Mouse (Mus musculus): ENCODE data around the gene Tuba8. TPM values are rescaled to one million over a fixed set of nuclear protein-coding genes. Genes with fewer than 3 reads are reported as not detected.

Tuba8 gene
- polyA plus RNA-seq, 1 experiment = 30.1 TPM

- Histone ChIP-seq H3K4me1 (ENCODE audit: control insufficient read depth, insufficient read depth, low read length) (peaks cover 4% of the 10 kb centered on the region), H3K4me3 (replicated peaks; ENCODE audit: control insufficient read depth, low read depth, low read length) (peak within 1 kb of the TSS; percentile 89), H3K27ac (ENCODE audit: control insufficient read depth, insufficient read depth, low read depth, low read length, poor library complexity) (peak within 1 kb of the TSS; percentile 77)
- peak; percentile 98; the same call in 1 of the 2 replicates for TF ChIP-seq POLR2A (IDR thresholded peaks at IDR 0.05; ENCODE audit: borderline replicate concordance, control insufficient read depth, low read depth, low read length)
- TF ChIP-seq CTCF (IDR thresholded peaks at IDR 0.05; ENCODE audit: control insufficient read depth, insufficient read depth, low read length) = no peak
- WGBS = 1% methylated on average over 35 of the region's 35 CpGs
Measured at GRCm38 (mm10) chr6:121245127-121246036, 34.9 kb downstream of the Tuba8 start, which contains the start of gene Usp18. Gene Usp18, plus strand, starts transcription at chr6:121245906.

DNA sequence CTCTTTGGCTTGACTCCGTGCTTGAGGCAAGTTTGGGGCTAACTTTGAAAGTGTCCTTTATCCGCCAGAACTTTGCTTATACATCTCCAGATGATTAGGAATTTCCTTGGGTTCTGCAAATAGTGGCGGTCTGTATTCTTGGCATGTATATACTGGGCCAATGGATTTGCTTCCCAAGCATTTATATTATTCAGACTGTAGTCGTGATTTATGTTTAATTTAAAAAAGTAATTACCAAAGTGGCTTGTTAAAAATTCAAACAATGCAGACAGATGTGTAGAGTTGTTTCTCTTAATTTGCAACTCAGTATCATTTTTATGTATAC is 35.5 kb downstream of the Tuba8 start:
- 6% methylated on average over 4 of the region's 4 CpGs for WGBS

GRCm38 (mm10) chr6:121250406-121250805 is 39.9 kb downstream of the Tuba8 start:
- TF ChIP-seq POLR2A (IDR thresholded peaks at IDR 0.05; ENCODE audit: borderline replicate concordance, control insufficient read depth, low read depth, low read length) = no peak
- TF ChIP-seq CTCF (IDR thresholded peaks at IDR 0.05; ENCODE audit: control insufficient read depth, insufficient read depth, low read length) = no peak
- WGBS = 83% methylated on average over 1 of the region's 1 CpGs
- H3K4me1 ChIP-seq (ENCODE audit: control insufficient read depth, insufficient read depth, low read length) = peaks cover 6% of the 10 kb centered on the region
- no peak overlapping the region for H3K27ac ChIP-seq (ENCODE audit: control insufficient read depth, insufficient read depth, low read depth, low read length, poor library complexity)
- H3K4me3 ChIP-seq (replicated peaks; ENCODE audit: control insufficient read depth, low read depth, low read length) = no peak overlapping the region

More for the DNA sequence above, 35.5 kb downstream of the Tuba8 start:
- Histone ChIP-seq H3K4me3 (replicated peaks; ENCODE audit: control insufficient read depth, low read depth, low read length) (peak overlapping the region; percentile 89), H3K4me1 (ENCODE audit: control insufficient read depth, insufficient read depth, low read length) (peaks cover 4% of the 10 kb centered on the region), H3K27ac (ENCODE audit: control insufficient read depth, insufficient read depth, low read depth, low read length, poor library complexity) (peak overlapping the region; percentile 77)
- no peak for TF ChIP-seq CTCF (IDR thresholded peaks at IDR 0.05; ENCODE audit: control insufficient read depth, insufficient read depth, low read length)
- TF ChIP-seq POLR2A (IDR thresholded peaks at IDR 0.05; ENCODE audit: borderline replicate concordance, control insufficient read depth, low read depth, low read length) = no peak

- H3K4me3 ChIP-seq (replicated peaks; ENCODE audit: control insufficient read depth, low read depth, low read length) = no peak overlapping the region
- H3K4me1 ChIP-seq (ENCODE audit: control insufficient read depth, insufficient read depth, low read length) = peaks cover 6% of the 10 kb centered on the region
- TF ChIP-seq POLR2A (IDR thresholded peaks at IDR 0.05; ENCODE audit: borderline replicate concordance, control insufficient read depth, low read depth, low read length) = no peak
- TF ChIP-seq CTCF (IDR thresholded peaks at IDR 0.05; ENCODE audit: control insufficient read depth, insufficient read depth, low read length) = no peak
- H3K27ac ChIP-seq (ENCODE audit: control insufficient read depth, insufficient read depth, low read depth, low read length, poor library complexity) = no peak overlapping the region
- WGBS = 16% methylated on average over 5 of the region's 5 CpGs
Measured at GRCm38 (mm10) chr6:121251256-121251655, 40.8 kb downstream of the Tuba8 start.

- H3K4me1 ChIP-seq (ENCODE audit: control insufficient read depth, insufficient read depth, low read length) = no peaks in the 10 kb centered on the region; the same call in 1 of the 2 replicates
- H3K4me3 ChIP-seq (replicated peaks; ENCODE audit: control insufficient read depth, low read depth, low read length) = no peak overlapping the region
- WGBS = 31% methylated on average over 9 of the region's 9 CpGs
- peak; percentile 75 for TF ChIP-seq CTCF (IDR thresholded peaks at IDR 0.05; ENCODE audit: control insufficient read depth, insufficient read depth, low read length)
- TF ChIP-seq POLR2A (IDR thresholded peaks at IDR 0.05; ENCODE audit: borderline replicate concordance, control insufficient read depth, low read depth, low read length) = no peak
- no peak overlapping the region for H3K27ac ChIP-seq (ENCODE audit: control insufficient read depth, insufficient read depth, low read depth, low read length, poor library complexity)
Measured at GRCm38 (mm10) chr6:121260548-121260947, 50.1 kb downstream of the Tuba8 start.

DNA sequence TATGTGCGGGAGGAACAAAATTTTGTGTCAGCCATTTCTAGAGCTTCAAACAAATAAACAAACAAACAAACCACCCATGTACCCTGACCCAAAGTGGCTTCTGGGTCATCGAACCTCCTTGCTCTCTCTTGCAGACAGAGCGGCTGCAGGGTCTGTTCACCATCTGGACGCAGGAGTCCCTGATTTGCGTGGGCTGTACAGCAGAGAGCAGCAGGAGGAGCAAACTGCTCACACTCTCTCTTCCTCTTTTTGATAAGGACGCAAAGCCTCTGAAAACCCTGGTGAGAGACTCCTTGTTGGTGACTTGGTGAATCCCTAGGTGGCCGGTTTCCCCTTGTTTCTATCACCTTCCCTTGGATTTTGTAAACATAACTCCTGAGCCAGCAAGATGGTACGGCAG is 50.7 kb downstream of the Tuba8 start:
- Histone ChIP-seq H3K4me1 (ENCODE audit: control insufficient read depth, insufficient read depth, low read length) (no peaks in the 10 kb centered on the region; the same call in 1 of the 2 replicates), H3K27ac (ENCODE audit: control insufficient read depth, insufficient read depth, low read depth, low read length, poor library complexity) (no peak overlapping the region), H3K4me3 (replicated peaks; ENCODE audit: control insufficient read depth, low read depth, low read length) (no peak overlapping the region)
- TF ChIP-seq CTCF (IDR thresholded peaks at IDR 0.05; ENCODE audit: control insufficient read depth, insufficient read depth, low read length) = no peak
- WGBS = 51% methylated on average over 8 of the region's 8 CpGs

- Histone ChIP-seq H3K4me1 (ENCODE audit: control insufficient read depth, insufficient read depth, low read length) (no peaks in the 10 kb centered on the region; the same call in 1 of the 2 replicates), H3K4me3 (replicated peaks; ENCODE audit: control insufficient read depth, low read depth, low read length) (no peak overlapping the region), H3K27ac (ENCODE audit: control insufficient read depth, insufficient read depth, low read depth, low read length, poor library complexity) (no peak overlapping the region)
- WGBS = 87% methylated on average over 10 of the region's 10 CpGs
- TF ChIP-seq POLR2A (IDR thresholded peaks at IDR 0.05; ENCODE audit: borderline replicate concordance, control insufficient read depth, low read depth, low read length) (no peak), CTCF (IDR thresholded peaks at IDR 0.05; ENCODE audit: control insufficient read depth, insufficient read depth, low read length) (no peak)
Measured at GRCm38 (mm10) chr6:121262004-121262403, 51.5 kb downstream of the Tuba8 start.

GRCm38 (mm10) chr6:121262496-121262895 is 52.0 kb downstream of the Tuba8 start:
- no peaks in the 10 kb centered on the region; the same call in 1 of the 2 replicates for H3K4me1 ChIP-seq (ENCODE audit: control insufficient read depth, insufficient read depth, low read length)
- 86% methylated on average over 11 of the region's 11 CpGs for WGBS
- TF ChIP-seq POLR2A (IDR thresholded peaks at IDR 0.05; ENCODE audit: borderline replicate concordance, control insufficient read depth, low read depth, low read length) (no peak), CTCF (IDR thresholded peaks at IDR 0.05; ENCODE audit: control insufficient read depth, insufficient read depth, low read length) (no peak)

More at GRCm38 (mm10) chr6:121262496-121262895, 52.0 kb downstream of the Tuba8 start:
- Histone ChIP-seq H3K27ac (ENCODE audit: control insufficient read depth, insufficient read depth, low read depth, low read length, poor library complexity) (no peak overlapping the region), H3K4me3 (replicated peaks; ENCODE audit: control insufficient read depth, low read depth, low read length) (no peak overlapping the region)

Data from bone marrow, adult 2 months (tissue).